Mouse (Mus musculus) bone marrow macrophage, adult 2 months (primary cell): ENCODE data around the gene Mtmr10. TPM values are rescaled to one million over a fixed set of nuclear protein-coding genes. Genes with fewer than 3 reads are reported as not detected.

Experiments
- H3K27ac ChIP-seq: 2 replicates; pipeline ENCODE4 v1.5.1; 2012; ENCODE audit warnings: low read depth, low read length; ENCODE audit not compliant: insufficient read depth
- H3K4me1 ChIP-seq: 2 replicates; pipeline ENCODE4 v1.6.1; 2012; ENCODE audit warnings: low read length; ENCODE audit not compliant: control insufficient read depth, insufficient read depth
- H3K4me3 ChIP-seq: 2 replicates; pipeline ENCODE4 v1.5.1; 2012; ENCODE audit warnings: mild to moderate bottlenecking, low read length, moderate library complexity; ENCODE audit not compliant: insufficient read depth
- CTCF ChIP-seq: IDR thresholded peaks from 2 replicates; pipeline ENCODE4 v1.5.1; 2012; ENCODE audit warnings: low read depth, mild to moderate bottlenecking, low read length, moderate library complexity
- POLR2A ChIP-seq: IDR thresholded peaks from 2 replicates; pipeline ENCODE4 v1.6.1; 2012; ENCODE audit warnings: mild to moderate bottlenecking, low read depth, low read length, borderline replicate concordance
- polyA plus RNA-seq: library from polyadenylated mRNA; stranded (reverse); fragments of >200 nt; gene quantifications from 2 replicates; pipeline ENCODE4 v1.2.4, GENCODE M21; 2012; ENCODE audit not compliant: missing spikeins, insufficient read depth, insufficient read length

Gene Mtmr10
- polyA plus RNA-seq, 1 experiment = 24.4 TPM

- H3K27ac ChIP-seq = no peak overlapping the region
- no peak overlapping the region for H3K4me3 ChIP-seq
- H3K4me1 ChIP-seq = peaks cover 26% of the 10 kb centered on the region
- TF ChIP-seq CTCF (peak; percentile 80), POLR2A (no peak)
These were observed 39.4 kb downstream of the Mtmr10 start for GRCm38 (mm10) chr7:64326892-64327291.

GRCm38 (mm10) chr7:64327486-64327885 is 40.0 kb downstream of the Mtmr10 start:
- Histone ChIP-seq H3K4me1 (peaks cover 29% of the 10 kb centered on the region), H3K27ac (no peak overlapping the region), H3K4me3 (no peak overlapping the region)
- TF ChIP-seq POLR2A (no peak), CTCF (no peak)

GRCm38 (mm10) chr7:64331309-64331708 is 43.9 kb downstream of the Mtmr10 start:
- Histone ChIP-seq H3K4me1 (peaks cover 20% of the 10 kb centered on the region), H3K27ac (peak overlapping the region; percentile 35; the same call in 1 of the 2 replicates), H3K4me3 (no peak overlapping the region)
- no peak for TF ChIP-seq CTCF
- TF ChIP-seq POLR2A = no peak

- H3K4me1 ChIP-seq = peaks cover 17% of the 10 kb centered on the region
- H3K4me3 ChIP-seq = no peak overlapping the region
- H3K27ac ChIP-seq = no peak overlapping the region
- no peak for TF ChIP-seq POLR2A
- no peak for TF ChIP-seq CTCF
These were observed 45.2 kb downstream of the Mtmr10 start for GRCm38 (mm10) chr7:64332686-64333085.

GRCm38 (mm10) chr7:64347813-64348212 is 60.4 kb downstream of the Mtmr10 start:
- Histone ChIP-seq H3K27ac (no peak overlapping the region), H3K4me1 (0 out of 2 replicates have a peak, but pooled peaks cover 2% of the 10 kb centered on the region), H3K4me3 (no peak overlapping the region)
- TF ChIP-seq CTCF (no peak), POLR2A (no peak)

GRCm38 (mm10) chr7:64349147-64349861 is 61.9 kb downstream of the Mtmr10 start:
- 0 out of 2 replicates have a peak, but pooled peaks cover 2% of the 10 kb centered on the region for H3K4me1 ChIP-seq
- TF ChIP-seq CTCF (no peak), POLR2A (no peak)
- no peak overlapping the region for H3K27ac ChIP-seq
- no peak overlapping the region for H3K4me3 ChIP-seq

GRCm38 (mm10) chr7:64351087-64351486 is 63.6 kb downstream of the Mtmr10 start:
- no peak overlapping the region for H3K27ac ChIP-seq
- peaks cover 4% of the 10 kb centered on the region; the same call in 1 of the 2 replicates for H3K4me1 ChIP-seq
- TF ChIP-seq CTCF (no peak), POLR2A (no peak)
- no peak overlapping the region for H3K4me3 ChIP-seq

- H3K4me1 ChIP-seq = peaks cover 21% of the 10 kb centered on the region
- H3K27ac ChIP-seq = no peak overlapping the region
- TF ChIP-seq POLR2A = no peak
- TF ChIP-seq CTCF = no peak
- no peak overlapping the region for H3K4me3 ChIP-seq
These were observed 66.8 kb downstream of the Mtmr10 start for GRCm38 (mm10) chr7:64354206-64354605.

- Histone ChIP-seq H3K4me3 (no peak overlapping the region), H3K4me1 (peaks cover 31% of the 10 kb centered on the region), H3K27ac (no peak overlapping the region)
- TF ChIP-seq CTCF (0 out of 2 replicates have a peak, but pooled peaks have one; percentile 9), POLR2A (no peak)
These were observed 69.2 kb downstream of the Mtmr10 start for GRCm38 (mm10) chr7:64356661-64357060.

- Histone ChIP-seq H3K4me1 (peaks cover 31% of the 10 kb centered on the region), H3K4me3 (no peak overlapping the region), H3K27ac (no peak overlapping the region)
- TF ChIP-seq POLR2A (no peak), CTCF (no peak)
These were observed 70.0 kb downstream of the Mtmr10 start for GRCm38 (mm10) chr7:64357405-64357804.
